Mouse (Mus musculus) layer of hippocampus, adult 9-11 months (tissue): ENCODE measurements around the gene Pappa.

Experiments
- DNase-seq: peaks from one replicate; pipeline ENCODE4 v3.0.0; 2022

The Pappa gene

DNA sequence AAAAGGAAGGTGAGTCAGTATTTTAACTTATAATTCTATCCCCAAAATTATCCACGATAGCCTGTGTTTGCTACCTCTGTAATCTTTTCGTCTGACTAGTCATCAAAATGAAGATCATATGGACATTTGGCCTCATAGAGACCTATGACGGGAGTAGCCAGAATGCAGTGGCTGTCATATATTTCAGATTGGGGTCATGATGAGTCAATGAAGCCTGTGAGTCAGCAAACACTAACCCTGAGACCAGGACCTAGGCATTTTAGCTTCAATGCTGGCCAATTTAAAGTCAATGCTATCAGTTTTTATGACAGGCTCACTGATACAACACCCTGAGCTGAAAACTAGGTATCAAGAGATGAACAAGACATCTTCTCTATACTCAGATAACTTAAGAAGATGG, 50.5 kb downstream of the Pappa start:
- DNase-seq, result no peak

DNA sequence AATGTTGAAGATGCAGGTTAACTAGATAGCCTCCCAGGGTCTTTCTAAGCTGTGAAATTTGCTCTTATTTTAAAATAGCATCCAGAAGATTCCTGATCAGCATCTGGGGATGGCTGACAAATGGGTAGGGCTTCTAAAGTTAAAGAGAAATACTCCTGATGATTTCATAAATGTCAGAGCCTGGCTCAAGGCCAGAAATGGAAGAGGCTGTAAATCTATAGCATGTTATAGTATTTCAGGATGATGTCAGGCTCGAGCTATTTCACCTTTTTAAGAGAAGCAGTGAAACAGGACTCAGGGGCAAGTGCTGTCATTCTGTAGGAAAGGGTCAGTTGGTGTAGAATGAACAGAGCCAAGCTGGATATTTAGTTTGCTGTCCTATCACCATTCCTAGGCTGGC, 54.2 kb downstream of the Pappa start:
- no peak for DNase-seq

DNA sequence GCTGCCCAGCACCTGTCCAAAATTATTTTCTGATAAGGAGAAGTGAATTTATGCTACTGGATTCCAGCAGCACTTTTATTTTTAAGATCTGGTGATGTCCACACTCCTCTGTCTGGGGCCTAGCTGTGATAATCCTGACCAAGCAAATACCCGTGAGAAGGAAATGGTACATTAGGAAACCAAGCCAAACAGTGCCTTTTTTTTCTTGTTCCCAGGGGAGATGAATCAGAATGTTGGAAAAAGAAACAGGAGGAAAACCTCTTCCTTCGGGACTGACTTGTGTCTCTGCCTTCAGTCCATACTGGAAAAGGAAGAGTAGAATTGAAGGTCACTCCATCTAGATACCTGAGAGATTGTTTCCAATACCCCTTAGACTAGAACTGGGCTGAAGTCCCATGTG, 63.3 kb downstream of the Pappa start:
- no peak for DNase-seq

DNA sequence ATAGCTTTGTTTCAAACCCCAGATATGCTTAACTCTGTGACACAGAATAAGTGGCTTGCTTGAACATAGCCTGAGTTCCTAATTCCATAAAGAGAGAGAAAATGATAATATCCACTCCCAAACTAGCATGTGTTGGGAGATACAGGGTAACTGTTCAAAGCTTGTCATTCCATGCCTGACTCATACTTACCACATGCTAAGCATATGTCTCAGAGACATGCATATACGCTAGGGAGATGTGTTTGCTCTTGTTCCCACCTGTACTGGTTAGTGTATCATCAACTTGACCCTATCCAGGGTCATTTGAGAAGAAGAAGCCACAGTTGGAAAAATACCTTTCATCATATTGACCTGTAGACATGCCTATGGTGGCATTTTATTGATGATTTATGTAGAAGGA, 63.7 kb downstream of the Pappa start:
- no peak for DNase-seq

DNA sequence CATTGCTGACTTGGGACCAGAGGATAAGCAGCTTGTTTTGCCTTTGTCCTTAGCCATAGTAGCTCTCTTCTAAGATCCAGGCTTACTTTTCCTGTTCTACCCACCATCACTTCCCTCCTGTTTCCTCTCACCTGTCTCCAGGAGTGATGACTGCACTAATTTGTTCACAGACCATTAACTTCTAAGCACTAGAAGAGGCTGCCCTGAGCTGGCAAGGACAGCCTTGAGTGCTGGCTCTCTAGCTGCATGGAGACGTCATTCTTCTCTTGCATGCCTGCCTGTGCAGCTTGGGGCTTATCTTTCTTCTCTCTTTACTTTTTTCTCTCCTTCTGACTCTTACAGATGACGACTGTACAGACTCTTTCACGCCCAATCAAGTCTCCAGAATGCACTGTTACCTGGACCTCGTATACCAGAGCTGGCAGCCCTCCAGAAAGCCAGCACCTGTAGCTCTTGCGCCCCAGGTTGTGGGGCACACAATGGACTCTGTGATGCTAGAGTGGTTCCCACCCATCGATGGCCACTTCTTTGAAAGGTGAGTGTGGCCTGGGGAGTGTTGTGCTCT, 65.0 kb downstream of the Pappa start:
- no peak for DNase-seq

DNA sequence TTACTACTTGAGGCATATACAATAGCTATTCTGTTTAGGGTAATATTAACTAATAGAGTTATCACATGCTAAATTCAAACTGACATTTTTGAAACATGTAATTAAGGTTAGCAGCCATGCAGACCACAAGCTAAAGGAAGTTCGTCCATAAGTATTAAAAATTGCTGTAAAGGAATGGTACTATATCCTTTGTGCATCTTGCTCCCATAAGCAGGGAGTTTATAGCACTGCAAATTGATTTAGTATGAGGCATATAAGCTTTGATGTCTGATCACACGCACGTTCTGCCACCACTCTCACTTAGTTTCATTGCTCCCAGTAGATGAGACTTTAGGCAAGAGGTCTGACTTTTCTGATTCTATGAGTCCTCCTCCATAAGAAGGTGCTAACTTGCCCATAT, 68.8 kb downstream of the Pappa start:
- DNase-seq, result no peak

DNA sequence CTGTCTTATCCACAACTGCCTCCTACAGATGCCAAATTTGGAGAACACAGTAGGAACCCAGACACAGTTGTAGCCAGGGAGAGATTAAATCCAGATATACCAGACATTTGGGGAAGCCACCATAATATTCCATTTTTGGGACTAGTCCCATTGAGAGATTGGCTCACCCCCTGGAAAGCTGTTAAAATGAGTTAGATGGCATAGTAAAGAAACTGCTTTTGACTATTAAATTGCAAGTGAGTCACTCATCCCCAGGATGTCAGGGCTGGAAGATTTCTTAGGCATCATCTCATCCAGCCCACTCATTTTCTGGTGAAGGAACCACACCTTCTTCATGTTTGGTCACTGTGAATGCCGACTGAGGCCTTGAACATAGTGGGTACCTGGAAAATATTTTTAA, 72.0 kb downstream of the Pappa start:
- DNase-seq, result no peak

DNA sequence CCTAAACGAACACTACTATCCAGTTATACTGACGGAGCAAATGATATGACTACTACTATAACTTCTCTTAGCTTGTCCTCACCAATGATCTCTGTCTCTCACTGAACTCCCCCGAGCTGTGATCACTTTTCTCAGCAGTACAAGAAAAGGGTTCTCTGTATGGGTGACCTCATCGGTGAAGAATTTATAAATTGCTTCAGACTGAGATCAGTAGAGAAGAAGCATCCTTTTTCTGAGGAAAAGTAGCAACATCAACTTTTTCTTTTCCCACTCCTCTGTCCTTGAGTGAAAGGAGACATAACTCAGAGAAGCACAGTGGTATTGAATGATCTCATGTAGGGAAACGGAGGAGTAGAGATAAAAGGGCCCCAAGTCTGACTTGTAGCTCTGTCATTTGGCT, 79.7 kb downstream of the Pappa start:
- no peak for DNase-seq

DNA sequence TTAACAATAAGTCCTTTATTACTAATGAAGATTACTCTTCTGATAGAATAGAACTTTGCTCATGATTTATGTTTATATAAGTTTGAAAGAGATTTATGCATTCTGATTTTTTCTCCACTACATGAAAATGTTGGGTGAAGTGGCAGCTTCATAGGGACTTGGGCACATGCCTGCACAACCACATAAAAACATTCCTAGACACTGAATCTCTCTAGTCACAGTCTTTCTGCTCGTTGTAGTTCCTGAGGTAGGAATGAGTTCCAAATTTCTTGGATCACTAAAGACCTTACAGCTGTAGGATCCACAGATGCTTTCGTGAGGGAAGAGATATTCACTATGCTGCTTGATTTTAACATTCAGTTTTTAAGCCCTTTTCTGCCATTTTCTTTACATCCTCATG, 81.5 kb downstream of the Pappa start:
- no peak for DNase-seq

DNA sequence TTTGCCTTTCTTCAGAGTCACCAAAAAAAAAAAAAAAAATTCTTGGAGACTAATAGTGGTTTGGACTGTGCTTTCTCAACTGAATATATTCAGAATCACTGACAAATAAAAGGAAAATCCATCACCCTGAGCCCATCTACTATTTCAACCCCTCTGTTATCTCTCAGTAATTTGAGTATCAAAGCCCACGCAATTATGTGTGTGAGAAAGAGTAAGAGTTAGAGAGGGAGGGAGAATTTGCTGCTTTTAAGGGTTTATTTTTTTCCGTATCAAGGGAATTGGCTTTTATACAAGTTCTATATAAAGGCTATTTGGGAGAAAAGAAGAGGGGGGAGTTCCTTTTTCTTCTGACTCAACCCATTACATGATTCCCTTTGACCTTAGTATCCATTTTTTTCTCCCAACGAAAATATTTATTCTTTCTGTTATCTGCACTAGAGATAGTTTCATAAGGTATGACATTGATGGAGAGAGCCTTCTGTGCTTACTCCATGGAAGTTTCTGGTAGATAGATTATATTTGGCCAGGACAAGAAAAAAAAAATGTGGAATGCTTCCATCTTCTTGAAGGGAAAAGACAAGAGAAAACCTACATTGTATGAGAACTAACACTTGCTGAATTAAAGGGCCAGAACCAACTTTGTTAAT, 85.5 kb downstream of the Pappa start:
- no peak for DNase-seq

DNA sequence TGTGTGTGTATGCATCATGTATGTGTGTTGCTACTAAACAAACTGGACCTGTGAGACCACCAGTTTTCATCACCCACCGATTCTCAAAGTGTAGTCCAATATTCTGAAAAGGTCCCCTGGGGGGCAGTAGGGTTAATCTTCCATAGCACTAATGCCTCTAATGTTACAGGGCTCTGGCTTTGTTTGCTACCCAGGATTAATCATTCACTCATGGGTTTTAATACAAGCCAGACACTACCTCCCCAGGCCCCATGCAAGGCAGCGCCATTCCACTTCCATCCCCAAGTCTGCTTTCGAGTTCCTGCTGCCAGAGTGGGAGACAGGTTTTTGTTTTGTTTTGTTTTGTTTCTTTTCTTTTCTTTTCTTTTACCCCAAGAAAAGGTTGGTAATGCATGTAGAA, 92.7 kb downstream of the Pappa start:
- no peak for DNase-seq

DNA sequence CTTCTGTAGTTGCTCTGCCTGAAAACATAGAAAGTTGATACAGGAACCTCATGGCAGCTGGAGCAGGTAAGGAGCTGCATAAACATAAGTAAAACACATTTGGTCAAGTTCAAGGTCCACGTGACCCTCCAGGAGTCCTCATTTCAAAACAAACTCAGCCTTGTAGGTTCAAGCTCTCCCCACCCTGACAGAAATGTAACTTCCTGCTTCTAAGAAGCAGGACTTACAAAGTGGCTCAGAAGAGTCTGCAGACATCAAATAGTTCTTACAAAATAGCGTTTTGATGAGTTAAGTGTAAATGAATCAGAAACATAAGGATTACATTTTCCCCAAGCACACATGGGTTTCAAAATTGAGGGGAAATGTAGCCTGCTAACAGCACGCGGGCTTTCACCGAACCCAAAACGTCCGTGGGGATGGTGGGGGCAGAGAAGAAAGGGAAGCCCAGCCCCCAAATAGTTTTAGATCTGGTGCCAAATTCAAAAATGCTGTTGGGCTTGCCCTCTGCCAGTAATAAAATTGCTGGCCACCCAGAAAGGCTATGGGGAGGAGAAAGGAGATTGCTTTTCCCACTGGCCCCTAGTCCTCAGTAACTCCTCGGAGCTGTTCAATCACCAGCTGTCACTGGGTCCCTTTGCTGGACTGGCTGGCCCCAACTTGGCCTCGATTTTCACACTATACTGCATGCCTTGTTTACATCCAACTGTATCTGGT, 93.8 kb downstream of the Pappa start:
- DNase-seq, result no peak

DNA sequence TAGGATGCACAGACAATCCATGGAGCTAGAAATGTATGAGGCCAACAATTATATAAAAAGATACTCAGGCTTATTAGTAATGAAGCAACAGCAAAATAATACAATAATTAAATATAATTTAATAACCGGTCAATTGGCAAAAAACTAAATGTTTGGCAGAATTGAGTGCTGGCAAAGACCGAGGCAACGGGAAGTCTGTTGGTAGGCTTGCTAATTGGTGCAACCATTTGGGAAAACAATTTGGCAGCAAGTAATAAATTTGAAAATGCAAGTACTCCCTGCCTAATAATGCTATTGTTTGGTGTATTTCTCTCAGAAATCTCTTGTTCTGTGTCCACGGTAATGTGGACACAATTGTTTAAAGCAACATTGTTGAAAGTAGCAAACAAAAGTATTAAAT, 99.9 kb downstream of the Pappa start:
- no peak for DNase-seq

DNA sequence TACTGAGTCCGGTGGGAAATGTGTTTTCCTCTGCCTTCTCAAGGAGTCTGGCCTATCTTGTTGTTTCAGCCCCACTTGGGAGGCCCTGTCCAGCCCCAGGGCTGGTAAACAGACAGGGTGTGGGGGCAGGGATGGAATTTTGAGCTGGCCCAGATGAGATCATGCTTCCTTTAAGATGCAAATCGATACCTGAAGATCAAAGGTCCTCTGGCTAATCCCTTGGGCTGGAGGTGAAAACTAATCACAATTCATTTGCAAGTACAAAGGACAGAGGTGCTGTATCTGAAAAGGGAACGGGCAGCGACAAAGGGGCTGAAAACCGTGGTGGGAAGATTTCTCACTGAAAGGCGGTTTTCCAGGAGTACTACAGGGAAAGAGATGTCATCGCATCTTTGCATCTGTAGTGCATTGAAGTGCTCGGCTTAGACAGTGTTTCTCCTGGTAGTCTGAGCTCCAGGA, 114.6 kb downstream of the Pappa start:
- DNase-seq, result no peak

DNA sequence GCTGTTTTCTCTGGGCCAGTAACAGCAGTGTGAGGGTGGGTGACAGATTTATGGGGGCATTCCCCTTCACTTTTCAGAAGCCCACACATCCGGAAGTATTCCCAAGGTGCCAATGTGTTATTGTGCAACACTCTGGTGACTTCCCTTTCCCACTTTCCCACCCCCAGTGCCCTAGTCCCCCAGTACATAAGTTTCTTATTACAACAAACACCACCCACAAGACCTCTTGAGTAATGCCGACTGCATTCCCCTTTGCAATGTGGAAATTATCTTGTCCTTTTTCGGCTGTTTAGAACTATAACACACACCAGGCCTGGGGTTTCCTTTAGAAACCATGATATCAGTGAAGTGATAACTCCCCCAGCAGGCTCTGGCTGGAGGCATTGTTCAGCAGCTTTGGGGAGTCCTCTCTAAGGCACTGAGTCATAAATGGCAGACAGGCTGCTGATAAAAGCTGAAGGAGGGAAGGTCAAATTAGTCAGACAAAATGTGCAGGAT, 118.5 kb downstream of the Pappa start:
- no peak for DNase-seq

DNA sequence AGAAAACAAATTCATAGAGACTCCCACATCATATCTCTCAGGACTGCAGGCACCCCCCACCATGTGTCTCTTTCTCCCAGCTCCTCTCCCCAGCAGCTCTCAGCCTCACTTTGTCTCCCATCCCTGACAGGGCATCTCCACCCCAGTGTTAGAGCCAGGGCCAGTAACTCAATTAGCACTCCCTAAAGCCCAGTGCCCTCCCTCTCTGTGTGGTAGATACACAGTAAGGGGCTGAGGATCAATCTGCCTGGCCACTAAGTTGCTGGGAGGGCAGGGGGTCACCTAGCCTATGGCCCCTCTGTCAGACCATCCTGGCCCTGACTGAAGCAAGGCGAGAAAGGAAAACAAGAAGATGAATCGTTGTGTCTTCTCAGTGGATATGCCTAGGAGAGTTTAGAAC, 119.3 kb downstream of the Pappa start:
- no peak for DNase-seq

DNA sequence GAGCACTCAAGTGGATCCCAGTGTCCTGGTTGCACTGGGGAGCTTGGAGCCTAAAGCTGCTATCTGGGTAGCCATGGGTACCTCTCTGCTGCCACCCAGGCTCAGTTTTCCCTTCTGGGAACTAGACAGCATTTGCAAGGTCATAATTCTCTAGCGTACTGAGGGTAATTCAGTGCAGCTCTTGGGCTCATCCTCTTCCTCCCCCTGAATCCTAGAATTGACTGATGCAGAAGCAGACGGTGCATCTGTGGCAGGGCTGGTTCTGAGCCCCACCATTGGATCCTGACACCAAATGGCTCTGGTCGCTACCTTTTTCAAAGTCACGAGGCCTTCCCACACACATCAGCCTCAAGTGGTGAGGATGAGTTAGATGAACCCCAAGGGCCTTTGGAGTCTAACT, 121.0 kb downstream of the Pappa start:
- no peak for DNase-seq

DNA sequence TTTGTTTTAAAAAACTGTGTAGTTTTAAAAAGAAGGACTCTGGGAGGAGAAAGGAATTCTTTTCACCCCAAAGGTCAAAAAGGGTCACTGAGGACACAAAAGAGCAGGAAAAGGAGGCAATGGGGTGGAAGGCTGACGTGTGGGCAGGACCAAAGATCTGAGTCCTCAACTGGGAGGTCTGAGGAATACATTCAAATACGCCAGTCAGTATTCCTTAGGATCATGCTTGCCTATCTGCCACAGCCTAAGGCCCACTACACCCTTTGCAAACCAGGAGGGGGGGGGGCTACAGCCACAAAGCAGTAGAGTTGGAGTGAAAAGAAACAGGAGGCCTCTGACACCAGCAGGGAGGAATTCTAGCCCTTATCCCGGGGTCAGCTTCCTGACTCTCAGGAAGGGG, 121.5 kb downstream of the Pappa start:
- no peak for DNase-seq

DNA sequence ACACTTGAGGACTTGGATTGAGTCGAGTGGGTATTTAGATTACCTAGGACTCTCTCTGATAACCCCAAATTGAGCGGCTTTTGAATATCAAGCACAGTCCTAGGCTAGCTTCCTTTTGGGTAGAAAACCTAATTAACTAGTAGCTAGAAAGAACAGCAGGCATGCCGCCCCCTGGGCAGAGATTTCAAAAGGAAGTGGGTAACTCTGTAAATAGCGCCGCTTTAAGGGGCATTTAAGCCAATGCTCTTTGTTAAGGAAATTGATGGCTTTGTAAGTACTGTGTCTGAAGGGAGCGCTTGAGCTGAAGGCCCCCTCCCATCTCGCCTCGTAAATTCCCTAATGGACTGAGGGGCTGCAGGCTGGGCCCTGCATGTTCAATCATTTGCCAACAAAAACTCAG, 128.2 kb downstream of the Pappa start:
- DNase-seq, result no peak

DNA sequence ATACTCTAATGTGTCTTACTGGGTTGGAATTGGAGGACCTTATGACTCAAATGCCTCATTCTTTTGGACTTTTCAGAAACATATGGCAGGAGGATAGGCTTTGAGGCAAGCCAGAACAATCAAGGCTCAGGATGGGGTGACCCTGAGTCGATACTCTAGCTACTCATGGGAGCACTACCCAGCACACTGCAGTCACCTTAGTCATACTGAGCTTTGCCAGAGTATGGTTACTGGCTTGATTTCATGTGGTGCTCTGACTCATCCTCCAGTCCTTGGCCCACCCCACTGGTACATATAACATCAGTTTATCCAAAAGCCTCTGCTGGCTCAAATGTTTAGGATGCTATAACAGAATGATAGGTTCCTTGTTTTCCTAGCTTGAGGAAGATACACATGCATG, 130.1 kb downstream of the Pappa start:
- no peak for DNase-seq

DNA sequence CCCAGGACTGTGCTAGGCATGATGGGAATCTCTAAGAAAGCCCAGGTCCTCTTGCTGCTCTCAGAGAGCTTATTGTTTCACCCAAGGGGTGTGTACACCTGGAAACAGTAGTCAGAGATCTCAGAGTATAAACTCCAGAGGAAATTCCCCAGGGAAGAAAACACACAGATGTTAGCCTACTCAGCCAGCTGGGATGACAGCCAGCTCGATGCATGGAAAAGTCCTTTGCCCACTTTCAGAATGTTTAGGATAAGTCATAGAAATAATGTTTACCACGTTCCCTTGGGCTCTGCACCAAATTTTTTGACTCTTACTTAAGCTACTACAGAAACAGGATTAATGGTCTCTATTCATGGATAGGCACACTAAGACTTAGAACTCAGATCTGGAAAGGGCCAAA, 143.1 kb downstream of the Pappa start:
- DNase-seq, result no peak

DNA sequence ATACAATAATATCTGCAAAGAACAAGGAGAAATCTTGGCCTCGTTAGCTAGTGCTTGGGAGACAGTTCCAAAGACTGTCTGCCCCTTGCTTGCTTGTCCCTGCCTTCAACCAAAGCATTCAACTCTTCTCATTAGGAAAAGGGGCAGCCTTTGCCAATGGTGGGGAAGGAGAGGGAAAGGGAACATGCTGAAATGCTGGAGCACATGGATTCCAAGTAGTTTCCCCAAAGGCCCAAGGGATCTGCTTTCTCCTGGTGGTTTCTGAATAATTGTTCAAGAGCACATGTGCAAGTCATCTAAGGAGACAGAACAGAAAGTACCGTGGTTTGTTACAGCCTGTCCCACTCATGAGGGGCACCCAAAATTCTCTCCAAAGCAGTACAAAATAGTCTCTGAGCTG, 146.0 kb downstream of the Pappa start:
- DNase-seq, result no peak

DNA sequence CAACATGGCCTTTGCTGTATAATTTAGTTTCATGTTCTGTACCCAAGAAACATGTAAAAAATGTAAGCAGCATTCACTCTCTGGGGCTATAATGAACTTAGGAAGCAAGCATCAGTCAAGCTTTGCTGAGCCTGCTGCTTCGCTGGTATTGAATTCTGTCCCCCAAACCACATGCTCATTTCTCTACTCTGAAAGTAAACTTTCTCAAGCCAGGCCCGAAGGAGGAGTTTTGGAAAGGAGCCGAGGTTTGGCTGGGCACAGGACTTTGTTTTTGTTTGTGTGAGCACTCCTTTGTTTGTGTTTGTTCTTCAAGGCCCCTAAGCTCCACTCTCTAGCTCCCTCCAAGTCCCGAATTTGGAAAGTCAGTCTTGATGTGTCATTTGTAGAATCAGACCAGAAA, 148.3 kb downstream of the Pappa start:
- peak; percentile 9 for DNase-seq

DNA sequence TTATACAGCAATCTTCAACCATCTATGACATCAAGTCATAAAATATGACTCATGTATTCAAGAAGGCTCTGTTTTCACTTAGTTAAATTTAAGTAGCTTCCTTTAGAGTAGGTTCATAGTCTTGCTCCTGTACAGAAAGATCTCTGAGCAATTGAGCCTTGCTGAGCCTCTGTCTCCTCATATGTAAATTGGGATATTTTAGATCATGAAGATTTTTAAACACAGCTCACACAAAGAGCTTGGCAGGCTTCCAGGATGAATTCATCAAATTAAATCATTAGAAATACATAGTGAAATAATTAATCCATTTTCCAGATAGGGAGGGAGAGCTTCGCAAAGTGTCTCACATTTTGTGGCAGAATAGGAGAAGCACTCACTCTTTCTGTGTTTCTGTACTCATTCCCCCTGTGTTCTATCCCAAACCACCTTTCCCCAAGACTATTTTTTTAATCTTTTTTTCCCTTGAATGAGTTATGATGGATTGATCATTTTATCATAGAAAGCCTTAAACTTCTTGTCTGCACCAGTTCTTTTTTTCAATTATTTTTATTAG, 149.4 kb downstream of the Pappa start:
- DNase-seq, result peak; percentile 10
